Mouse (Mus musculus) E14TG2a.4 (cell line): Measurements from ENCODE around the gene Plekhd1.

ENCODE experiments used
- CTCF ChIP-seq: conservative IDR thresholded peaks from 2 replicates; pipeline ENCODE4 v1.5.1; 2014; ENCODE audit warnings: low read length
- NANOG ChIP-seq: IDR thresholded peaks from 2 replicates; pipeline ENCODE4 v1.6.1; 2014; ENCODE audit warnings: borderline replicate concordance, low read length, mixed read lengths

- peak; percentile 94 for TF ChIP-seq CTCF
- no peak for TF ChIP-seq NANOG
These were observed 68.0 kb downstream of the Plekhd1 start, which contains the start of gene Ccdc177 for GRCm38 (mm10) chr12:80760396-80760801.
